Mouse (Mus musculus) ES-Bruce4 (cell line): Measurements from ENCODE around the gene Draxin.

Experiments used
- CTCF ChIP-seq: IDR thresholded peaks from one replicate; pipeline ENCODE4 v1.8.1; 2011; ENCODE audit warnings: low read depth, low read length
- EP300 ChIP-seq: IDR thresholded peaks from 2 replicates; pipeline ENCODE4 v1.6.1; 2011; ENCODE audit warnings: low read depth, low read length; ENCODE audit not compliant: insufficient read depth
- POLR2A ChIP-seq: IDR thresholded peaks from one replicate; pipeline ENCODE4 v1.8.1; 2011; ENCODE audit warnings: low read length; ENCODE audit not compliant: insufficient read depth

- TF ChIP-seq EP300: no peak
- TF ChIP-seq CTCF: no peak
- TF ChIP-seq POLR2A: no peak
Observed at GRCm38 (mm10) chr4:148177716-148178115, 47.2 kb upstream of the Draxin start.
